Mouse (Mus musculus) megakaryocyte, embryonic 14.5 days (primary cell): Measurements from ENCODE around the gene Omt2b.
"Not testable (repeated sequence)": the region's sequence is repeated elsewhere in the genome, so short reads cannot be mapped to it uniquely, and the experiment has no call there.

Source experiments
- FLI1 ChIP-seq: IDR thresholded peaks from 2 replicates; pipeline ENCODE4 v1.6.1; 2012; ENCODE audit warnings: low read length, inconsistent platforms, mixed read lengths
- GATA1 ChIP-seq: IDR thresholded peaks from 3 replicates; pipeline ENCODE4 v1.6.1; 2012; ENCODE audit warnings: mixed read lengths, low read length, inconsistent platforms, borderline replicate concordance

DNA sequence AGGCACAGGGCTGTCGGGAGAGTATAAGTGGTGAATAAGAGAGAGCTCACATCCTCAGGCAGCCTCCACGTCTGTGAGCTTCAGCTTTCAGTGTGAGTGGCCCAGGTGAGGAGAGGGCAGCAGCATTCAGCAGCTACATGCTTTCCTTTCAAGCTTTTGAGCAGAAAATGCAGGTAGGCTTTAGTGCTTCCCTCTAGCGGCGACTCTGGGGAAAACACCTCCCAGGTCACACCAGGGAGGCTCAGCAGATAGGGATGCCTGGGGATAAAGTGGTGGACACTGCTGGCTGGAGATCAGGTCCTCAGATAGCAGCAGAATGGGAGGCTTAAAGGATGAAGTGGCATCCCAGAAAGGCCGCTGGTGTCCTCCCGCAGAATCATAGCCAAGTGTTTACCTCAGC is 31.3 kb upstream of the Omt2b start:
- not testable (repeated sequence) for TF ChIP-seq FLI1, GATA1
